Mouse (Mus musculus) myocyte (in vitro differentiated cells): ENCODE measurements around the gene Blm. TPM values are rescaled to one million over a fixed set of nuclear protein-coding genes. Genes with fewer than 3 reads are reported as not detected.

Experiments used
- H3K27me3 ChIP-seq: one replicate; pipeline ENCODE4 v1.6.1; 2011; ENCODE audit not compliant: control insufficient read depth, insufficient read depth, insufficient read length
- H3K36me3 ChIP-seq: one replicate; pipeline ENCODE4 v1.6.1; 2011; ENCODE audit not compliant: control insufficient read depth, insufficient read depth
- H3K4me2 ChIP-seq: one replicate; pipeline ENCODE4 v1.6.1; 2011; ENCODE audit warnings: low read depth, control low read depth
- H3K4me3 ChIP-seq: one replicate; pipeline ENCODE4 v1.5.1; 2011; ENCODE audit warnings: mild to moderate bottlenecking, control low read depth, moderate library complexity
- H3K79me2 ChIP-seq: one replicate; pipeline ENCODE4 v1.6.1; 2011; ENCODE audit not compliant: control insufficient read depth, insufficient read depth
- H3ac ChIP-seq: one replicate; pipeline ENCODE4 v1.6.1; 2011; ENCODE audit not compliant: control insufficient read depth, insufficient read length
- CEBPB ChIP-seq: IDR thresholded peaks from 2 replicates; pipeline ENCODE4 v1.6.1; 2011; ENCODE audit warnings: mild to moderate bottlenecking, moderate library complexity; ENCODE audit not compliant: poor library complexity, insufficient read depth, severe bottlenecking
- E2F4 ChIP-seq: IDR thresholded peaks from one replicate; pipeline ENCODE4 v1.6.1; 2011; ENCODE audit warnings: mild to moderate bottlenecking, control low read depth, moderate library complexity; ENCODE audit not compliant: insufficient read depth
- MAX ChIP-seq: IDR thresholded peaks from one replicate; pipeline ENCODE4 v1.6.1; 2011; ENCODE audit warnings: low read depth, mild to moderate bottlenecking, control low read depth
- MYOD1 ChIP-seq, 3 experiments: IDR thresholded peaks; one replicate each; pipeline ENCODE4 v1.6.1; 2011; ENCODE audit warnings: control low read depth in 2 of 3, low read depth in 2 of 3, mild to moderate bottlenecking in 2 of 3, moderate library complexity in 1 of 3; ENCODE audit not compliant: insufficient read length in 2 of 3, control insufficient read depth in 1 of 3
- MYOG ChIP-seq, 3 experiments: IDR thresholded peaks; one replicate each; pipeline ENCODE4 v1.6.1; 2011; ENCODE audit warnings: control low read depth in 2 of 3, low read depth in 2 of 3, mild to moderate bottlenecking in 2 of 3; ENCODE audit not compliant: insufficient read length in 2 of 3, control insufficient read depth in 1 of 3, insufficient read depth in 1 of 3
- POLR2A ChIP-seq: IDR thresholded peaks from one replicate; pipeline ENCODE4 v1.6.1; 2011; ENCODE audit warnings: low read depth, mild to moderate bottlenecking, control low read depth, moderate library complexity; ENCODE audit not compliant: insufficient read length
- POLR2AphosphoS2 ChIP-seq: IDR thresholded peaks from one replicate; pipeline ENCODE4 v1.6.1; 2011; ENCODE audit warnings: low read depth, control low read depth; ENCODE audit not compliant: insufficient read length
- REST ChIP-seq: IDR thresholded peaks from one replicate; pipeline ENCODE4 v1.6.1; 2011; ENCODE audit warnings: mild to moderate bottlenecking, control low read depth, moderate library complexity; ENCODE audit not compliant: insufficient read depth, insufficient read length
- SRF ChIP-seq: IDR thresholded peaks from one replicate; pipeline ENCODE4 v1.6.1; 2011; ENCODE audit warnings: low read depth; ENCODE audit not compliant: control insufficient read depth, insufficient read length
- TCF12 ChIP-seq: IDR thresholded peaks from one replicate; pipeline ENCODE4 v1.6.1; 2011; ENCODE audit warnings: mild to moderate bottlenecking, control low read depth; ENCODE audit not compliant: poor library complexity, insufficient read depth, severe bottlenecking
- TCF3 ChIP-seq: IDR thresholded peaks from one replicate; pipeline ENCODE4 v1.6.1; 2011; ENCODE audit warnings: low read depth, control low read depth; ENCODE audit not compliant: insufficient read length
- USF1 ChIP-seq: IDR thresholded peaks from one replicate; pipeline ENCODE4 v1.6.1; 2011; ENCODE audit warnings: low read depth, mild to moderate bottlenecking, control low read depth, moderate library complexity
- polyA plus RNA-seq: library from polyadenylated mRNA; unstranded; fragments of >200 nt; fragmentation: generic; extraction: Trizol; gene quantifications from one replicate; pipeline ENCODE4 v1.2.1, GENCODE M21; 2012; ENCODE audit warnings: missing spikeins

The Blm gene
- polyA plus RNA-seq, 1 experiment = 1.1 TPM

GRCm38 (mm10) chr7:80414303-80414855, 120.5 kb downstream of the Blm start:
- no peaks in the 10 kb centered on the region for H3K36me3 ChIP-seq
- TF ChIP-seq CEBPB (no peak), E2F4 (no peak), TCF3 (no peak), USF1 (no peak), MAX (no peak), MYOD1 (IDR thresholded peaks at IDR 0.05; ENCODE audit: control insufficient read depth in 1 of 3, insufficient read length in 2 of 3, low read depth in 2 of 3) (no peak), SRF (no peak), TCF12 (no peak), POLR2AphosphoS2 (no peak), MYOG (IDR thresholded peaks at IDR 0.05; ENCODE audit: control insufficient read depth in 1 of 3, insufficient read depth in 1 of 3, insufficient read length in 2 of 3, low read depth in 2 of 3) (no peak), POLR2A (no peak), REST (no peak)
- no peaks in the 10 kb centered on the region for H3K27me3 ChIP-seq

GRCm38 (mm10) chr7:80413512-80414302, 121.2 kb downstream of the Blm start:
- Histone ChIP-seq H3K4me3 (no peak overlapping the region), H3K79me2 (no peaks in the 10 kb centered on the region), H3K36me3 (no peaks in the 10 kb centered on the region), H3K4me2 (no peak overlapping the region), H3K27me3 (no peaks in the 10 kb centered on the region), H3ac (no peak overlapping the region)
- TF ChIP-seq E2F4 (no peak), CEBPB (no peak), TCF12 (no peak), USF1 (no peak), POLR2AphosphoS2 (no peak), SRF (no peak), MAX (no peak), POLR2A (no peak)

More at GRCm38 (mm10) chr7:80414303-80414855, 120.5 kb downstream of the Blm start:
- Histone ChIP-seq H3K4me2 (no peak overlapping the region), H3K4me3 (no peak overlapping the region), H3ac (no peak overlapping the region), H3K79me2 (no peaks in the 10 kb centered on the region)

DNA sequence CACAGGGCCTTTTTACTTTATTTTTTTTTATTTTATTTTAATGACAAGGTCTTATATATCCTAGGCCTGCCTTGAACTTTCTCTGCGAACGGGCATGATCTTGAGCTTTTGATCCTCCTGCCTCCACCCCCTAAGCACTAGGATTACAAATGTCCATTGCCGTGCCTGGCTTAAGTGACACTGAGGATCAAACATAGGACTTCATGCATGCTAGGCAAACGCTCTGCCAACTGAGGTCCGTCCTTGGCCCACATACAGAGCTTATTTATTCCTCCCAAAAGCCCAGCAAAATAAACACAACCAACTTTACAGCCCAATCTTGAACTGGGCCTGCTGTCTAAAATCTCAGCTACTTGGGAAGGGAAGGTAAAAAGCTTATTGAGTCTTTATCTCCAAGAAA, 122.1 kb downstream of the Blm start:
- H3K27me3 ChIP-seq = no peaks in the 10 kb centered on the region
- no peak overlapping the region for H3ac ChIP-seq
- no peak overlapping the region for H3K4me3 ChIP-seq
- TF ChIP-seq REST (no peak), E2F4 (no peak), MYOD1 (IDR thresholded peaks at IDR 0.05; ENCODE audit: control insufficient read depth in 1 of 3, insufficient read length in 2 of 3, low read depth in 2 of 3) (no peak), USF1 (no peak), POLR2AphosphoS2 (no peak), POLR2A (no peak), MYOG (IDR thresholded peaks at IDR 0.05; ENCODE audit: control insufficient read depth in 1 of 3, insufficient read depth in 1 of 3, insufficient read length in 2 of 3, low read depth in 2 of 3) (no peak), TCF12 (no peak), CEBPB (no peak), MAX (no peak), SRF (no peak), TCF3 (no peak)
- no peaks in the 10 kb centered on the region for H3K79me2 ChIP-seq
- no peaks in the 10 kb centered on the region for H3K36me3 ChIP-seq
- no peak overlapping the region for H3K4me2 ChIP-seq

- Histone ChIP-seq H3ac (no peak overlapping the region), H3K79me2 (no peaks in the 10 kb centered on the region), H3K4me2 (no peak overlapping the region), H3K36me3 (no peaks in the 10 kb centered on the region), H3K4me3 (no peak overlapping the region), H3K27me3 (no peaks in the 10 kb centered on the region)
- no peak for TF ChIP-seq SRF
- TF ChIP-seq POLR2AphosphoS2 = no peak
- TF ChIP-seq TCF3 = no peak
- no peak for TF ChIP-seq REST
- TF ChIP-seq E2F4 = no peak
- TF ChIP-seq MYOD1 (IDR thresholded peaks at IDR 0.05; ENCODE audit: control insufficient read depth in 1 of 3, insufficient read length in 2 of 3, low read depth in 2 of 3) = no peak
- no peak for TF ChIP-seq TCF12
- TF ChIP-seq MAX = no peak
Observed at GRCm38 (mm10) chr7:80412279-80412678, 122.6 kb downstream of the Blm start.

DNA sequence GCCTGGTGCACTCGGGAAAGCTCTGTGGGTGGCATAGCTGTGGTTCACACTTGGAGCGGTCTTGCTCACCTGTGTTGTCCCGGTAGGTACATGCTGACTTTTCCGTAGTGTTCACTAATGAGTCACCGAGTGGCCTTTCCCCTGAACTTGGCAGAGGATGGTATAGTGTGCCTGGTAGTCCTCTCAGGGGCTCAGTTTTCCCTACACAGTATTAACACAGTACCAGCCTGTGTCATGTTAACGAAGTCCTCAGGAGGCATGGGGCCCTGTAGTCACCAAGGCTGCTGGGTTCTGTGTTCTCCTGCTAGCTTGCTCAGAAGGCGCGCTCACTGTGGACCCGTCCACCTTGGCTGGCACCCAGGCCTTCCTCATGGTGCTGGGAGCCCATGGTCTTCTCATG, 124.5 kb downstream of the Blm start:
- Histone ChIP-seq H3K27me3 (no peaks in the 10 kb centered on the region), H3K79me2 (no peaks in the 10 kb centered on the region), H3ac (no peak overlapping the region), H3K4me3 (no peak overlapping the region), H3K4me2 (no peak overlapping the region), H3K36me3 (no peaks in the 10 kb centered on the region)
- TF ChIP-seq SRF = no peak
- TF ChIP-seq POLR2AphosphoS2 = no peak
- TF ChIP-seq USF1 = no peak
- no peak for TF ChIP-seq MAX
- no peak for TF ChIP-seq TCF12
- no peak for TF ChIP-seq POLR2A
- no peak for TF ChIP-seq REST
- TF ChIP-seq MYOG (IDR thresholded peaks at IDR 0.05; ENCODE audit: control insufficient read depth in 1 of 3, insufficient read depth in 1 of 3, insufficient read length in 2 of 3, low read depth in 2 of 3) = no peak
- TF ChIP-seq MYOD1 (IDR thresholded peaks at IDR 0.05; ENCODE audit: control insufficient read depth in 1 of 3, insufficient read length in 2 of 3, low read depth in 2 of 3) = no peak
- no peak for TF ChIP-seq CEBPB
- no peak for TF ChIP-seq TCF3
- TF ChIP-seq E2F4 = no peak
